Mouse (Mus musculus) testis, postnatal 10 days (tissue): ENCODE measurements at regions not wholly inside any gene's neighbourhood (a gene's known extent, or its start where the extent isn't known, plus 50 kb on each side); places are given as distances from the start of the nearest gene placed in this dataset.

Source experiments
- DNase-seq: peaks from one replicate; pipeline ENCODE4 v3.0.0; 2021; ENCODE audit warnings: low spot score

GRCm38 (mm10) chr12:26885831-26886634, 417.0 kb downstream of the Cmpk2 start:
- peak; percentile 63 for DNase-seq

DNA sequence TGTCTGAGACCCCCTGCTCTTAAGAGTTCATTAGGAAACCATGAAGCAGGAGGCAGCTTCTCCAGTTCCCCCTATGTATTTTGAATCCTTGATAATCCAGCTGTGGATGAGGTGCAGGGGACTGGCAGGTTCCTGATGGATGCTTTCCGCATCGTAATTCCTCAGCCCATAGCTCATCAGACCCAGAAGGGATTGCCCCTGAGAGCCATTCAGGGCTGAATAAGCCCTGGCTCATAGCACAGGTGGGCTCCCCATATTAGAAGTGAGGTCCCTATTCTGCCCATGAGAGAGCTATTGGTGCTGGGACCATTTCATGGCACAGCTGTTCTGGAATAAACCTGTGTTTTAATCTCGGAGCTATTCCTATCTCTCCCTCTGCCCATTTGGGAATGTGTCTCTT, 416.1 kb downstream of the Cmpk2 start:
- DNase-seq, result no peak

- DNase-seq, result no peak
Measured at GRCm38 (mm10) chr12:26884156-26884555, 415.2 kb downstream of the Cmpk2 start.

DNA sequence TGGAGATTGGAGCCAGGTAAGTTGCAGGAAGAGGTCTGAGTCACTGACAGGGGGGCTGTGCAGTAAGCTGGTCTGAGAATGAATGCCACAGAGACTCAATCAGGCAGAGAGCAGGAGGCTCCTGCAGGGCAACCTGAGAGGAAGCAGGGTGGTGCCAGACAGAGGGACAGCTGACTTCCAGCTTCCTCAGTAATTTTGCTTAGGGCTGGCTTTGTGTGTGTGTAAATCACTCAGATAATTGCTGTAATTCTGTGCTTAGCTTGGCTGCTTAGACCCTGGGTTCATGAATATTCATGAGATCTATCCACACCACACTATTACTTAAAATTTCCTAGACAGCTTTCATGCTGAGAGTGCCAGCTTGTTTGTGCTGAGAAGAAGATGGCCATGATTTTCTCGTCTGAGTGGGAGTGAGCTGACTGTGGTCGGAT, 408.7 kb downstream of the Cmpk2 start:
- DNase-seq, result no peak

DNA sequence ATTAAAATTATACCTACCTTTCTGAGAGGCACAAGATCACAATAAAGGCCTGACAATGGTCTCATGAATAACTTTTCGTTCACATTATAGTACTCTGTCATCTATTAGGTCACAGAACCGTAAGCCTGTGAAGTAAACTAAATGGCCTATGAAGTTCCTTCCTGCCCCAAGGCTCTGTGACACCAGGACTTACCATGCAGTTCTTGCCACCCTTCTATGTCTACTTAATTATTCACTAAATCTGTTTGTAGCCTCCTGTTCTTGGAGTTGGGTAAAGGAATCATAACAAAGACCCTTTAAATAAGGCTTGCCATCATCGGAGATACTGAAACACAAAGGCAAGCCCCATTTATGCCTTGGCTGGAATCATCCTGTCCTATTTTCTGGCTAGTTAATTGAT, 408.3 kb downstream of the Cmpk2 start:
- DNase-seq, result no peak

DNA sequence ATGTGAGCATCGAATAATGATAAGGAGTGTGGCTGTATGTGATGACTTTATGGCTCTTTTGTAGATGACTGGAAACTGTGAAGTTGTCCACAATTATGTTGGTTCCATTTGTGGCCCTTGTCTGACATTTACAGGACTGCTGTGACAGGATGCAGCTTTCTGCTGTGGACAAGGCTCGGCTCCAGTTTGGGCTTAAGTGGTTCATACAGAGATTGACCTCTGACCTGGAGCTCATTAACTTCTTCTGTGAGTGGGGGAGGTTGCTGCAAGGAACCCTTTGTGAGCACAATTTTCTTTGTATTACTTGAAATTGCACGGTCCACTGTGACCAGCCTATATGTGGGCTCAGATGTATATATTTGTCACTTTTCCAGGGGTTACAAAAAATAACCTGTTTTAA, 403.5 kb downstream of the Cmpk2 start:
- no peak for DNase-seq

DNA sequence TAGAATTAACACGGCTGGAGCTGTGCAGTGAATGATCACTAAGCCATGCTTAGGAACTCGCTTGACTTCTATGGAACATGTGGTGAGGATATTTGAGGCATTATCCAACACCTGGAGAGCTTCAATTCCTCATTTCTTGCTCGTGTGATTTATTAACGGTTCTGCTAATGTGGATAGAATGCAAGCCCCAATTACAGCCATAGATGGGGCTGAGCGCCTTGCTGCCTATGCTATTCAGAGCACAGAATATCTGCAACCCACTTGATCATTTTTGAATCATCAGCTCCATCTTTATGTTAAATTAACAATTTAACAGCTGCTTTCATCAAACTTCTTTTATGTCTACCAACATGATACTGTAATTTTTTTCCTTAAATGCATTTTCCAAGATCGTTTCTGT, 398.7 kb downstream of the Cmpk2 start:
- DNase-seq, result no peak

GRCm38 (mm10) chr12:26855091-26855516, 386.1 kb downstream of the Cmpk2 start:
- DNase-seq, result peak; percentile 48

DNA sequence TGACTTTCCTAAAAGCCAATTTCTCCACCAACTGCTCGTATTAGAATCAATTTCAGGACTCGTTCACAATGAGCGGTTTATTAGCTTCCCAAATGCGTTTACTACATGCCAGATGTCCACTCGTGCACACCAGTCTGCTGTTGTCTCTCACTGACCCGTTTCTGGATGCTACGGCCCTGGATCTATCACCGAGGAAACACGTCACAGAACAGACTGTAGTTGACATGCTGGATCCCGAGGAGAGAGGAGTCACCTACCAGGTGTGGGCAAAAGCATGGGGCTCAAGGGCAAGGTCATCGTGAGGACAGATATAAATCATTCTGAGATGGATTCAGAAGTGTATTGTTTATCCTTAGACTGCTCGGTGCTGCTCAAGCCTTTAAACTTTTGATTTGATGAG, 375.9 kb downstream of the Cmpk2 start:
- no peak for DNase-seq

GRCm38 (mm10) chr12:26842696-26843095, 373.7 kb downstream of the Cmpk2 start:
- DNase-seq, result no peak

DNA sequence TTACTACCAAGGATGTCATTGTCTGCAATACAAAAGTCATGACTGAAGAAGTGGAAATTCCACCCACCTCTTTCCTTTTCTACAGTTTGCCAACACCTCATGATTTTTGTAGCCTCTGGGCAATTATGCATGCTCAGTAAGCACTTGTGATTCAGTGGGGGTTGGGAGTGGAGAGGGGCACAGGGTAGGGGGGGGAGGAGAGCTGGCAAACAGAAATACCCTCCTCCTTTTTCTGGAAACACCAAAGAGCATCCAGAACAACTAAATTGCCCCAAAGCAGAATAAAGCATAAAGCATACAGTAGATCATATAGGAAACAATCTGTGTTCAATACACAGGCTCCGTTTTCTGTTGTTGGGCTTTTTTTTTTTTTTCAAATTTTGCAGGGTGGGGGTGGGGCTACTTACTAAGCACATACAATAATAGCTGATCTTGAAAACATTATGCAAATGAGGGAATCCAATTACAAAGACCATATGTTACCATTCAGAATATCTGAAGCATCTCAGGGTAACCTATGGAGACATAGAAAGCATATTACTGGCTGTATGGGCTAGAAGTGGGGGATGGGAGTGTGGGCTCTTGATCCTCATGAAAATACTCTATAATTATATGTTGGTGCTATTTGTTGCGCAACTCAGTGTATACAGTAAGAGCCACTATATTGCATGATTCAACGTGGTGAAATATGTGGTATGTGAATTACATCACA, 352.4 kb downstream of the Cmpk2 start:
- no peak for DNase-seq

DNA sequence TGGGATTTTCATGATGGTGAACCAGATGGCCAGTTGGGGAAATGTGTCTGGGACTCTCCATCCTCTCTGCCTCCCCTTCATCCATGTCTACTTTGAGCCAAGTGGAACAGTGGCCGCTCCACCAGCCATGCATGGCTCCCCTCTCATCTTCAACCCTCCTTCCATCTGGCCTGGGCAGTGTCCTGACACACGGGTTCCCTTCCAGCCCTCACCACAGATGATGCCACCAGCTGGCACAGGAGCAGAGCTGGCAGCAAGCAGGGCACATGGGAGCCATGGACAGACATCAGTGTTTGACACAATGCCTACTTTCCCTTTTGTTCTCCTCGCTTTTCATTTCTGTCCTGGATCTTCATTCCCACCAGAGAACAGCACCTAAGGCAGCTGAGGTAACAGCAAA, 348.9 kb downstream of the Cmpk2 start:
- DNase-seq, result no peak

- no peak for DNase-seq
Measured at GRCm38 (mm10) chr12:26815771-26816170, 346.8 kb downstream of the Cmpk2 start.

DNA sequence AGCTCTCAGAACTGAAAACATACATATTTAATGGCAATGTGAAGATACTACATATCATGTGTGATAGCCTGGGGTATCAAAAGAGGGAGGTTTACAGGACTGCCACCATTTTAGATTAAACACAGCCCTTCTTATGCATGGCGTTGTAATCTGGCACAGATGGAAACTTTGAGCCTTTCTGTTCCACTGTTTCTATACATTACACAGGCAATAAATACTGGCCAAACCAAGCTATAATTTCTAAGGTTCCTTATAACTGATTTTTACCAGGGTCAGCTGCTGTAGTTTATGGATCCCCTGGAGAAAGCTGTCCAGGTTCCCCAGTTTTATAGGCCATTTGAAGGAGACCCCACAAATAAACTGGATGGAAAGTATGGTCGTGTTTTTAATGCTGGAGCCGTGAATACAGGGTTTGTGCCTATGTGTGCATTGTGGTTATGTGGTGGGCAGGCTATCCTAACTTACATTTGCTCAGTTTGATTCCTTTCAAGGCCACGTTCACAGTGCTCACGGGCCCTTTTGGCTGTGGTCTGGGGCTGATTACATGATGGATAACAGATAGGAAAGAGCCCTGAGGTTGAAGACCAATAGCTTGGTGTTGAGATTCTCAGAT, 341.7 kb downstream of the Cmpk2 start:
- no peak for DNase-seq

- DNase-seq, result no peak
Measured at GRCm38 (mm10) chr12:26809670-26810069, 340.7 kb downstream of the Cmpk2 start.

GRCm38 (mm10) chr12:26802542-26802941, 333.5 kb downstream of the Cmpk2 start:
- DNase-seq, result no peak

DNA sequence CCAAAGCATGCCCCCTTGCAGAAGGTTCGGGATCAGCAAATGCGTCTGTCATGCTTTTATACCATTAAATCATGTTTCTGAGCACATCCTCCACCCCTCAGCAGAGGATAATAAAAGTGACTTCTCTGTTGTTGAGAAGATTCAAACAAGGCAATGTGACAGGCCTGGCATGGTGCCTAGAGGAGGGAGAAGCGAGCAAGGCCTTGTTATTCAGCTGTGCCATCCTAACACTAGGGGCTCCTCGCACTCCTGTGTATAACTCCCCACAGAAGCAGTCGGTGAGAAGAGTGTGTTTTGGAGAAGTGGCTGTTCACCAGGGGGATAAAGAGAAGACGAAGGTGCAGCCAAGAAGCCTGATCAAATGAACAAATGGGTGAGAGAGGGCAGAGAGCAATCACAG, 330.3 kb downstream of the Cmpk2 start:
- DNase-seq, result no peak

- DNase-seq, result no peak
Measured at GRCm38 (mm10) chr12:26796367-26796766, 327.4 kb downstream of the Cmpk2 start.

GRCm38 (mm10) chr12:26789336-26789846, 320.4 kb downstream of the Cmpk2 start:
- no peak for DNase-seq

- DNase-seq, result no peak
Measured at GRCm38 (mm10) chr12:26785550-26785949, 316.5 kb downstream of the Cmpk2 start.

- DNase-seq, result no peak
Measured at GRCm38 (mm10) chr12:26784426-26784825, 315.4 kb downstream of the Cmpk2 start.

DNA sequence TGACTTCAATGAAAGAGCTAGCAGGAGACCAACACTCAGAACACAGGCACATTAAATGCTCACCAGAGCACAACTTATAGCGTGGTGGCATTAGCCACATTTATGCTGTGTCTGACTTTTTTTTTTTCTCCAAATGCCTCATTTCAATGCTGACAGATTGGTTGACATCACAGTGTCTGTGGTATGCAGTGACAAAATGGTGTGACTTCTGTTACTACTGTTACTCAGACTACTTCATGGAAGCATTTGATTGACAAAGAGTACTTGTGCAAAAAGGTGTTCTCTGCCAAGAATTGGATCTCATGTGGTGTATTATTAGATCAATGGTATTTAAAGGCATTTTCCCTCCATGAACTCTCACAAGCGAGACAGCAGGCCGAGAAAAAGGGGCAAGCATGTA, 314.8 kb downstream of the Cmpk2 start:
- DNase-seq, result no peak

- no peak for DNase-seq
Measured at GRCm38 (mm10) chr12:26781537-26781936, 312.5 kb downstream of the Cmpk2 start.
